Mouse (Mus musculus) bone marrow, adult 2 months (tissue): ENCODE measurements around the gene Pxdn. TPM values are rescaled to one million over a fixed set of nuclear protein-coding genes. Genes with fewer than 3 reads are reported as not detected.

Experiments used
- H3K27ac ChIP-seq: fragments of 200-500 bp; 2 replicates; pipeline ENCODE4 v1.5.1; 2012; ENCODE audit warnings: low read depth, mild to moderate bottlenecking, control low read depth, inconsistent platforms, low read length; ENCODE audit not compliant: control insufficient read depth, poor library complexity, insufficient read depth
- H3K4me1 ChIP-seq: fragments of 200-500 bp; 2 replicates; pipeline ENCODE4 v1.6.1; 2011; ENCODE audit warnings: low read length; ENCODE audit not compliant: control insufficient read depth, insufficient read depth
- H3K4me3 ChIP-seq: fragments of 200-500 bp; replicated peaks from 2 replicates; pipeline ENCODE3; 2011; ENCODE audit warnings: mild to moderate bottlenecking, low read depth, low read length, control low read depth; ENCODE audit not compliant: control insufficient read depth
- CTCF ChIP-seq: fragments of 200-500 bp; IDR thresholded peaks from 2 replicates; pipeline ENCODE4 v1.5.1; 2011; ENCODE audit warnings: low read length, control low read depth; ENCODE audit not compliant: control insufficient read depth, insufficient read depth
- POLR2A ChIP-seq: fragments of 200-500 bp; IDR thresholded peaks from 2 replicates; pipeline ENCODE4 v1.6.1; 2011; ENCODE audit warnings: low read depth, mild to moderate bottlenecking, control low read depth, low read length, borderline replicate concordance; ENCODE audit not compliant: control insufficient read depth
- WGBS: fragments of 180-500 bp; shearing (Covaris S2); methylation state at CpG from one replicate; pipeline ENCODE4 v1.1.7; 2018; 5-methylcytosine and 5-hydroxymethylcytosine counted together
- polyA plus RNA-seq: library from polyadenylated mRNA; stranded (reverse); fragments of >200 nt; gene quantifications from 2 replicates; pipeline ENCODE4 v1.2.4, GENCODE M21; 2011; ENCODE audit warnings: low replicate concordance; ENCODE audit not compliant: missing spikeins, insufficient read depth, insufficient read length

Gene Pxdn
- polyA plus RNA-seq, 1 experiment: 1.1 TPM

GRCm38 (mm10) chr12:29958637-29959036, 21.2 kb downstream of the Pxdn start:
- 76% methylated on average over 5 of the region's 5 CpGs for WGBS
- no peak overlapping the region for H3K4me3 ChIP-seq
- TF ChIP-seq POLR2A (no peak), CTCF (no peak)
- no peaks in the 10 kb centered on the region for H3K4me1 ChIP-seq
- no peak overlapping the region for H3K27ac ChIP-seq

DNA sequence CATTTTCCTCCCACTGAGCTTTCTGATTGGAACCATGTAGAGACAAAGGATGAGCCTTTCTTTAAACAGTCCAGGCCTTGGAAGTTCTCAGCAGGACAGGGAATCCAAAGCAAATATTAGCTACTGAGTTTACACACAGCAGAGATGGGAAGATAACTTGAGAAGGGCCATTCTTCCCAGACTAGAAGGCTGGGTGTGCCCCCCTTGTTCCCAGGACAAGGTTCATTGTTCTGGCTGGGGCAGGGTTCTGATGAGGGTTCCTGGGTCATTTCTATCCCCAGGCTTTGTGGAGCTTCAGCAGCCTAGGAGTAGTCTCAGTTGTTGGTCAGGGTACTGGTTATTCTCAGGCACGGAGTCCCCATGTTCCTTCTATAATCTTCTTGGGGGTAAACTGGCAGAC, 23.6 kb downstream of the Pxdn start:
- no peak for TF ChIP-seq CTCF
- H3K4me1 ChIP-seq: no peaks in the 10 kb centered on the region
- no peak overlapping the region for H3K4me3 ChIP-seq
- 78% methylated on average over 1 of the region's 1 CpGs for WGBS
- no peak overlapping the region for H3K27ac ChIP-seq

DNA sequence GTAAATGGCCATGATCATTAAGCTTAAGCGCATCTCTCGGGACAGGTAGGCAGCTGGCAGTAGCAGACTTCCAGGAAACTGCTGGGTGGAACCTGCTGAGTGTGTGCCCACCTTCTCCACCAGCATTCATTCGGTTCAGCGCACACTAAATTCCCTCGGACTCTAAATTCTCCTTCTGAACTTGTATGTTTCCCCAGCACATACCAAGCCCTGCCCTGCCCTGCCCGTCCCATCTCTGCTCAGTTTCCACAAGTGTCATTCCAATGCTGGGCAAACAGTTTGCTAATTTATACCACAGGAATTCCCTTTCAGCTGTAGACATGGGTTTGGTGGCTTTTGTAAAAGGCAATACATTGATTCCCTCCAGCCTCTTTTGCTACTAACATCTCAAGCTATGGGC, 27.6 kb downstream of the Pxdn start:
- TF ChIP-seq POLR2A: no peak
- TF ChIP-seq CTCF: no peak

DNA sequence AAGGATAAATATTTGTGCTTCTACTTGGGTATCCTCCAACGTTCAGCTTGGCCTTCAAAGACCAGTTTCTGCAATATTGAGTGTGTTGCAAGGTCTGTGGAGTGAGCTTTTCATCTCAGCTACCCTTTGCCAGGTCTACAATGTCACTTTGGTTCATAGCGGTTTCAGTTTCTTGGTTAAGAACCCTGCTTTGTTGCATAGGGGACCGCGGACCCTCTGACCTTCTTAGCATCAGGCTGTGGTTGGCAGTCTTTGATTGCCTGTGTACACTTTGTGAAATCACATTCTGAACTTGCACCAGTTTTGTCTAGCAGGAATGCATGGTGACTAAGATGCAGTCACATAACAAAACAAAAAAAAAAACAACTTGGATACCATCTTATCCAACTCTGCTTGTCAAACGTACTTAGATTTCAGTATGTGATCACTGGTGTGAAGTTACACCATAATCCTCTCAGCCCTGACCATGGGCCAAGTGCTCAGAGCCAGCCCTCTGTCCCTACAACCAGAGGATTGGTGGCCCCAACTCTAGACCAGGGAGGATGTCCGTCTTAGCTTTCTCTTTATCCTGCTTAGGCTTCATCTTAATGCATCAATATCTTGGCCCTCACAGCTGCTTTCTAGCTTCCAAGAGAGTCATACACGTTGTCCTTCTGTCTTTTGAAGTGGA, 34.5 kb downstream of the Pxdn start:
- 81% methylated on average over 7 of the region's 7 CpGs for WGBS

More for the DNA sequence above, 27.6 kb downstream of the Pxdn start:
- Histone ChIP-seq H3K4me1 (no peaks in the 10 kb centered on the region), H3K4me3 (no peak overlapping the region), H3K27ac (no peak overlapping the region)
- WGBS: 81% methylated on average over 6 of the region's 6 CpGs

DNA sequence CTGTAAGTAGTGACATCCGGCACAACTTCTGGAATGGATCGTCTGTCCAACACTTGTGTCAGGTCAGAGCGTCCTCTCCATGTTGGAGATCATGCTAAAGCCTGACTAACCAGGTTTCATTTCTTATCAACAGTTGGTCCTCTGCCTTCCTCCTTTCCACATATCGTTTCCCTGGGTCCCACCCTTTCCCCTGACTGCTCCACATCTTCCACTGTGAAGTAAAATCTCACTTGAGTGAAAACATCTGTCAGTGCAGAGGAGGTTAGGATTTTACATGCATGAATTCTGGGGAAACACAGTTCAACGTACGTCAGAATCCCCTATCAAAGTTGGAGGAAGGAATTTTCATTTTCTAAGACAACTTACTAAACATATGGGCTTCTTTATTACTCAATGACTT, 35.1 kb downstream of the Pxdn start:
- no peaks in the 10 kb centered on the region for H3K4me1 ChIP-seq
- WGBS: 74% methylated on average over 6 of the region's 6 CpGs
- no peak overlapping the region for H3K4me3 ChIP-seq
- no peak overlapping the region for H3K27ac ChIP-seq
- TF ChIP-seq POLR2A: no peak
- TF ChIP-seq CTCF: no peak

More for the DNA sequence above, 34.5 kb downstream of the Pxdn start:
- H3K27ac ChIP-seq: no peak overlapping the region
- no peaks in the 10 kb centered on the region for H3K4me1 ChIP-seq
- TF ChIP-seq CTCF: no peak
- TF ChIP-seq POLR2A: no peak
- no peak overlapping the region for H3K4me3 ChIP-seq

GRCm38 (mm10) chr12:29980076-29980475, 42.7 kb downstream of the Pxdn start:
- TF ChIP-seq POLR2A (no peak), CTCF (no peak)
- no peaks in the 10 kb centered on the region for H3K4me1 ChIP-seq
- H3K27ac ChIP-seq: no peak overlapping the region
- no peak overlapping the region for H3K4me3 ChIP-seq
- WGBS: 84% methylated on average over 8 of the region's 8 CpGs

- 81% methylated on average over 7 of the region's 7 CpGs for WGBS
- TF ChIP-seq POLR2A (no peak), CTCF (no peak)
Measured at GRCm38 (mm10) chr12:29981722-29982293, 44.4 kb downstream of the Pxdn start.

GRCm38 (mm10) chr12:29983190-29983589, 45.8 kb downstream of the Pxdn start:
- TF ChIP-seq POLR2A (no peak), CTCF (no peak)
- 88% methylated on average over 9 of the region's 9 CpGs for WGBS

More at GRCm38 (mm10) chr12:29981722-29982293, 44.4 kb downstream of the Pxdn start:
- H3K27ac ChIP-seq: no peak overlapping the region
- H3K4me1 ChIP-seq: no peaks in the 10 kb centered on the region
- H3K4me3 ChIP-seq: no peak overlapping the region

More at GRCm38 (mm10) chr12:29983190-29983589, 45.8 kb downstream of the Pxdn start:
- Histone ChIP-seq H3K4me1 (no peaks in the 10 kb centered on the region), H3K27ac (no peak overlapping the region), H3K4me3 (no peak overlapping the region)
